Mouse (Mus musculus): ENCODE data around the gene Atxn7l2.

DNA sequence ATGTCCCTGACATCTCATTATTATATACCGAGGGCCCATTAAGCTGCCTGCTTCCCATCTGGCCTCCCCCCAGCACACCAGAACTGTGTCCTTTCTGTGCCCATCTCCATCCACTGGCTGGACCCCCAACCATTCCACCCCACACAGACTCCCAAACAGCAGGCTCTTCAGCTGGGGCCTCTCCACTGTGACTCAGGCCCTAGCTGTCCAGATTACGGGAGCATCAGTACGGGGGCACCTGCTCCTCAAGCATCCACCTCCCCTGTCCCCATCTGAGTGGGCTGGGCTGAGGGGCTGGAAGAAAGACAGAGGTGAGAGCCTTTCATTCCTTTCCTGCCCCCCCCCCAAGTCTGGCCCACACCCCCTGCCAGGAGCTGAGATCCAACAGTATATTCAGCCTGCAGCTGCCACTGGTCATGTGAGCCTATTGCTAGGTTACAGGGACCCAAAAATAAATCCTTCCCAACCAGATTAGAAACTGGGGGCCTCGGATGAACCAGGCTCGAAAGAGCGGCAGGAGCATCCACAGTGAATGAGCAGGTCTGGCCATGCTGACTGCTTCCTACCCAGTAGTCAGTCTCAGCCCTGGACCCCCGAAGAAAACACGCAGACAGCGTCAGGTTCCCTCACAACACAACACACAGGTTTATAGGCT lies 52.2 kb downstream of the Atxn7l2 start:
- TF ChIP-seq POLR2A (IDR thresholded peaks at IDR 0.05; ENCODE audit: insufficient read depth, low read depth, low read length), result no peak
- no peak for TF ChIP-seq EP300 (IDR thresholded peaks at IDR 0.05; ENCODE audit: insufficient read depth, low read depth, low read length)

Data from heart, adult 2 months (tissue).